Mouse (Mus musculus) forebrain, embryonic 14.5 days (tissue): Measurements from ENCODE around the gene Etnk2. TPM values are rescaled to one million over a fixed set of nuclear protein-coding genes. Genes with fewer than 3 reads are reported as not detected.
A peak's percentile ranks its signal among the peaks of the same experiment; 100 is the strongest.

Experiments
- ATAC-seq: fragments of 200-750 bp; cut with Nextera tagmentation; 2 replicates; pipeline ENCODE4 v1.8.0; 2017; ENCODE audit warnings: mild to moderate bottlenecking, moderate library complexity
- DNase-seq: peaks from one replicate; pipeline ENCODE4 v3.0.0-alpha.2; 2015; ENCODE audit warnings: low spot score
- H3K27ac ChIP-seq: fragments of 300-500 bp; sonication (generic); 2 replicates; pipeline ENCODE4 v1.5.1; 2014; ENCODE audit warnings: low read depth, mild to moderate bottlenecking, control low read depth, low read length, moderate library complexity
- H3K27me3 ChIP-seq: fragments of 300-500 bp; sonication (generic); replicated peaks from 2 replicates; pipeline ENCODE4 v1.6.1; 2014; ENCODE audit warnings: low read length, control low read depth, mixed read lengths; ENCODE audit not compliant: control insufficient read depth, insufficient read depth
- H3K36me3 ChIP-seq: fragments of 300-500 bp; sonication (generic); 2 replicates; pipeline ENCODE4 v1.6.1; 2014; ENCODE audit warnings: low read length, control low read depth; ENCODE audit not compliant: control insufficient read depth, insufficient read depth
- H3K4me1 ChIP-seq: fragments of 300-500 bp; sonication (generic); 2 replicates; pipeline ENCODE4 v1.6.1; 2014; ENCODE audit warnings: antibody characterized with exemption, low read length, control low read depth; ENCODE audit not compliant: control insufficient read depth, insufficient read depth
- H3K4me2 ChIP-seq: fragments of 300-500 bp; sonication (generic); 2 replicates; pipeline ENCODE4 v1.6.1; 2014; ENCODE audit warnings: mild to moderate bottlenecking, control low read depth, low read length
- H3K4me3 ChIP-seq: fragments of 300-500 bp; sonication (generic); 2 replicates; pipeline ENCODE4 v1.5.1; 2014; ENCODE audit warnings: low read depth, low read length, control low read depth
- H3K9ac ChIP-seq: fragments of 300-500 bp; sonication (generic); 2 replicates; pipeline ENCODE4 v1.6.1; 2014; ENCODE audit warnings: mild to moderate bottlenecking, low read length, control low read depth, moderate library complexity
- H3K9me3 ChIP-seq: fragments of 300-500 bp; sonication (generic); replicated peaks from 2 replicates; pipeline ENCODE4 v1.6.1; 2016; ENCODE audit warnings: low read length, control low read depth, mixed read lengths; ENCODE audit not compliant: control insufficient read depth
- WGBS: fragments of 180-500 bp; shearing (Covaris S2); extraction: QIAGEN DNeasy Blood & Tissue Kit; methylation state at CpG from one replicate; pipeline ENCODE4 v1.1.7; 2014; 5-methylcytosine and 5-hydroxymethylcytosine counted together
- polyA plus RNA-seq: library from polyadenylated mRNA; unstranded; fragments of >200 nt; fragmentation: Nextera tagmentation; extraction: Ambion mirVana; gene quantifications from 2 replicates; pipeline ENCODE4 v1.2.1, GENCODE M21; 2014

Etnk2 gene
- polyA plus RNA-seq, 1 experiment from 2014 or later = 4.2 TPM

- no peak overlapping the region for H3K9ac ChIP-seq
- no peaks in the 10 kb centered on the region; the same call in 1 of the 2 replicates for H3K4me1 ChIP-seq
- no peaks in the 10 kb centered on the region for H3K36me3 ChIP-seq
- DNase-seq = peak; percentile 10
- no peak overlapping the region for H3K4me3 ChIP-seq
- ATAC-seq = no peak
- WGBS = 56% methylated on average over 8 of the region's 8 CpGs
- H3K9me3 ChIP-seq = no peaks in the 10 kb centered on the region
- no peak overlapping the region for H3K27ac ChIP-seq
- no peak overlapping the region for H3K4me2 ChIP-seq
- H3K27me3 ChIP-seq = no peaks in the 10 kb centered on the region
These were observed 48.3 kb downstream of the Etnk2 start for GRCm38 (mm10) chr1:133411506-133412147.

- no peaks in the 10 kb centered on the region for H3K9me3 ChIP-seq
- no peak overlapping the region for H3K27ac ChIP-seq
- no peaks in the 10 kb centered on the region; the same call in 1 of the 2 replicates for H3K4me1 ChIP-seq
- no peaks in the 10 kb centered on the region for H3K27me3 ChIP-seq
- 87% methylated on average over 9 of the region's 9 CpGs for WGBS
- no peak overlapping the region for H3K4me2 ChIP-seq
- no peak for DNase-seq
- H3K9ac ChIP-seq = no peak overlapping the region
- H3K36me3 ChIP-seq = no peaks in the 10 kb centered on the region
- ATAC-seq = no peak
- H3K4me3 ChIP-seq = no peak overlapping the region
These were observed 49.6 kb downstream of the Etnk2 start for GRCm38 (mm10) chr1:133412941-133413340.

GRCm38 (mm10) chr1:133415086-133415485, 51.7 kb downstream of the Etnk2 start:
- DNase-seq = no peak
- 46% methylated on average over 7 of the region's 7 CpGs for WGBS
- H3K4me3 ChIP-seq = no peak overlapping the region
- H3K27me3 ChIP-seq = no peaks in the 10 kb centered on the region
- H3K36me3 ChIP-seq = no peaks in the 10 kb centered on the region
- H3K4me2 ChIP-seq = no peak overlapping the region
- H3K4me1 ChIP-seq = peaks cover 4% of the 10 kb centered on the region; the same call in 1 of the 2 replicates
- no peak for ATAC-seq
- H3K9ac ChIP-seq = no peak overlapping the region
- no peak overlapping the region for H3K27ac ChIP-seq
- H3K9me3 ChIP-seq = no peaks in the 10 kb centered on the region

GRCm38 (mm10) chr1:133415505-133415904, 52.1 kb downstream of the Etnk2 start:
- ATAC-seq = no peak
- no peak for DNase-seq
- no peak overlapping the region for H3K9ac ChIP-seq
- no peaks in the 10 kb centered on the region for H3K36me3 ChIP-seq
- H3K27ac ChIP-seq = no peak overlapping the region
- WGBS = 64% methylated on average over 6 of the region's 6 CpGs
- peaks cover 4% of the 10 kb centered on the region; the same call in 1 of the 2 replicates for H3K4me1 ChIP-seq
- no peaks in the 10 kb centered on the region for H3K9me3 ChIP-seq
- H3K4me3 ChIP-seq = no peak overlapping the region
- H3K4me2 ChIP-seq = no peak overlapping the region
- H3K27me3 ChIP-seq = no peaks in the 10 kb centered on the region

- Histone ChIP-seq H3K27ac (no peak overlapping the region), H3K4me2 (no peak overlapping the region), H3K9me3 (no peaks in the 10 kb centered on the region), H3K27me3 (no peaks in the 10 kb centered on the region), H3K9ac (no peak overlapping the region), H3K4me3 (no peak overlapping the region), H3K36me3 (no peaks in the 10 kb centered on the region), H3K4me1 (peaks cover 4% of the 10 kb centered on the region; the same call in 1 of the 2 replicates)
- DNase-seq (no peak), ATAC-seq (no peak)
- 92% methylated on average over 7 of the region's 7 CpGs for WGBS
These were observed 53.1 kb downstream of the Etnk2 start for GRCm38 (mm10) chr1:133416472-133416871.

GRCm38 (mm10) chr1:133417113-133417512, 53.7 kb downstream of the Etnk2 start:
- H3K4me3 ChIP-seq = no peak overlapping the region
- no peaks in the 10 kb centered on the region for H3K36me3 ChIP-seq
- peaks cover 4% of the 10 kb centered on the region; the same call in 1 of the 2 replicates for H3K4me1 ChIP-seq
- H3K4me2 ChIP-seq = no peak overlapping the region
- DNase-seq = no peak
- 81% methylated on average over 3 of the region's 3 CpGs for whole genome bisulfite sequencing
- H3K27me3 ChIP-seq = no peaks in the 10 kb centered on the region
- H3K27ac ChIP-seq = no peak overlapping the region
- H3K9me3 ChIP-seq = no peaks in the 10 kb centered on the region
- H3K9ac ChIP-seq = no peak overlapping the region
- no peak for ATAC-seq

- Histone ChIP-seq H3K4me1 (peaks cover 6% of the 10 kb centered on the region; the same call in 1 of the 2 replicates), H3K27ac (no peak overlapping the region), H3K9me3 (no peaks in the 10 kb centered on the region), H3K9ac (no peak overlapping the region), H3K4me2 (no peak overlapping the region), H3K27me3 (no peaks in the 10 kb centered on the region), H3K4me3 (no peak overlapping the region), H3K36me3 (no peaks in the 10 kb centered on the region)
- DNase-seq (no peak), ATAC-seq (no peak)
- WGBS = 91% methylated on average over 1 of the region's 1 CpGs
These were observed 54.2 kb downstream of the Etnk2 start for GRCm38 (mm10) chr1:133417539-133417938.

GRCm38 (mm10) chr1:133418164-133418800, 54.9 kb downstream of the Etnk2 start:
- Histone ChIP-seq H3K27ac (no peak overlapping the region), H3K9ac (peak overlapping the region; percentile 42), H3K4me2 (peak overlapping the region; percentile 48), H3K36me3 (no peaks in the 10 kb centered on the region), H3K4me3 (peak overlapping the region; percentile 12), H3K4me1 (peaks cover 6% of the 10 kb centered on the region; the same call in 1 of the 2 replicates), H3K9me3 (no peaks in the 10 kb centered on the region), H3K27me3 (no peaks in the 10 kb centered on the region)
- 16% methylated on average over 28 of the region's 28 CpGs for WGBS
- ATAC-seq (0 out of 2 replicates have a peak, but pooled peaks have one; percentile 18), DNase-seq (peak; percentile 26)
